Mouse (Mus musculus) testis, adult 2 months (tissue): Measurements from ENCODE around the gene Erv3.

ENCODE experiments used
- CTCF ChIP-seq: fragments of 200-500 bp; IDR thresholded peaks from 2 replicates; pipeline ENCODE4 v1.5.1; 2012; ENCODE audit warnings: low read depth, mild to moderate bottlenecking, inconsistent platforms, low read length, moderate library complexity; ENCODE audit not compliant: control insufficient read depth, insufficient read depth, insufficient replicate concordance
- POLR2A ChIP-seq: fragments of 200-500 bp; IDR thresholded peaks from 2 replicates; pipeline ENCODE4 v1.6.1; 2012; ENCODE audit warnings: low read depth, mild to moderate bottlenecking, inconsistent platforms, low read length, moderate library complexity; ENCODE audit not compliant: control insufficient read depth

GRCm38 (mm10) chr2:131906846-131907245 is 47.3 kb upstream of the Erv3 start:
- TF ChIP-seq CTCF (no peak), POLR2A (no peak)
